Mouse (Mus musculus): ENCODE measurements at regions not wholly inside any gene's neighbourhood (a gene's known extent, or its start where the extent isn't known, plus 50 kb on each side); places are given as distances from the start of the nearest gene placed in this dataset.

- DNase-seq (ENCODE audit: low read depth, low spot score), result no peak
Observed at GRCm38 (mm10) chr3:115207072-115207471, 303.2 kb downstream of the Olfm3 start.

GRCm38 (mm10) chr3:115211841-115212240 is 308.0 kb downstream of the Olfm3 start:
- DNase-seq (ENCODE audit: low read depth, low spot score), result no peak

GRCm38 (mm10) chr3:115213477-115213876 is 309.6 kb downstream of the Olfm3 start:
- no peak for DNase-seq (ENCODE audit: low read depth, low spot score)

- no peak for DNase-seq (ENCODE audit: low read depth, low spot score)
Observed at GRCm38 (mm10) chr3:115240497-115240896, 336.6 kb downstream of the Olfm3 start.

- DNase-seq (ENCODE audit: low read depth, low spot score), result peak; percentile 62
Observed at GRCm38 (mm10) chr3:115252618-115253379, 348.9 kb downstream of the Olfm3 start.

GRCm38 (mm10) chr3:115276207-115276606 is 372.3 kb downstream of the Olfm3 start:
- DNase-seq (ENCODE audit: low read depth, low spot score), result no peak

GRCm38 (mm10) chr3:115281233-115281632 is 377.4 kb downstream of the Olfm3 start:
- DNase-seq (ENCODE audit: low read depth, low spot score), result no peak

- no peak for DNase-seq (ENCODE audit: low read depth, low spot score)
Observed at GRCm38 (mm10) chr3:115284487-115284886, 380.6 kb downstream of the Olfm3 start.

Measured in brain, adult 2 months (tissue).